Mouse (Mus musculus): Measurements from ENCODE around the gene Fam173b. TPM values are rescaled to one million over a fixed set of nuclear protein-coding genes. Genes with fewer than 3 reads are reported as not detected.
A peak's percentile ranks its signal among the peaks of the same experiment; 100 is the strongest.
"Not testable (repeated sequence)": the region's sequence is repeated elsewhere in the genome, so short reads cannot be mapped to it uniquely, and the experiment has no call there.

Fam173b gene
- polyA plus RNA-seq, 1 experiment from 2014 or later: 9.3 TPM

GRCm38 (mm10) chr15:31570959-31571358, 30.7 kb upstream of the Fam173b start:
- H3K27ac ChIP-seq: no peak overlapping the region
- ATAC-seq (ENCODE audit: low read depth): no peak
- H3K4me3 ChIP-seq (replicated peaks): no peak overlapping the region
- WGBS (ENCODE audit: insufficient replicate concordance): 54% methylated on average over 8 of the region's 8 CpGs
- no peak overlapping the region for H3K9ac ChIP-seq
- H3K36me3 ChIP-seq: no peaks in the 10 kb centered on the region
- no peak for DNase-seq
- H3K4me2 ChIP-seq: no peak overlapping the region
- peaks cover 64% of the 10 kb centered on the region for H3K4me1 ChIP-seq (replicated peaks)
- no peaks in the 10 kb centered on the region for H3K9me3 ChIP-seq (replicated peaks)
- H3K27me3 ChIP-seq: no peaks in the 10 kb centered on the region

DNA sequence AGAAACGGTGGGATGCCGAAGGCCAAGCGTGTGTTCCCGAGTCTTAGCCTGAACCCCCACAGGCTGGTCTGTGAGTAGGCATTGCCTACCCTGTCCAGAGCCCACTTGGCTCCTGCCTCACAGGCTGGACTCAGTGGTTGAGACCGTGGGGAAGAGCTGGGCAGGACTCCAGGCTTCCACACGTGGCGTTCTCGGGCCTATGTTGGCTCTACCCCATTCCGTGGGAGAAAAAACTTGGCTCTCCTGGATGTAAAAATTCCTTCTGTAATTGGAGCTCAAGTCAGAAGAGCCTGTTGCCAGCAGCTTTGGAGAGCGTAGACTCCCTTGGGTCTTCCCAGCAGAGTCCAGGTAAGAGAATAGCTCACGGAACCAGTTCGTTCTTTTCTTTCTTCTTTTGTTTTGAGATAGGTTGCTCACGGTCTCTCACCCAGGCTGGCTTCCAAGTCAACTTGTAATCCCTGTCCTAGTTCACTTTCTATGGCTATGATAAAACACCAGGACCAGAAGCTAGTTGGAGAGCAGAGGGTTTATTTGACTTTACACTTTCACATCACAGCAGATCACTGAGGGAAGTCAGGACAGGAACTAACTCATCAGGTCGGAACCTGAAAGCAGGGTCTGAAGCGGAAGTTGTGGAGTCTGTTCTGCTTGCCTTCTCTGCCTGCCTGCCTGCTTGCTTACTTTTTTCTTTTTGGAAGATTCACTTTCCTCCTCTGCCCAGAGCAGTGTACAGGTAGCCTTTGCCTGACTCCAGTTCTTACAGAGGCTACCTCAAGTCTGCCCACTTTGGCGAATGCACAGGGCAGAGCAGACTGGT, 29.5 kb upstream of the Fam173b start:
- peaks cover 62% of the 10 kb centered on the region for H3K4me1 ChIP-seq (replicated peaks)
- H3K4me2 ChIP-seq: no peak overlapping the region
- DNase-seq: no peak
- WGBS (ENCODE audit: insufficient replicate concordance): 83% methylated on average over 16 of the region's 16 CpGs
- no peak for ATAC-seq (ENCODE audit: low read depth)
- H3K4me3 ChIP-seq (replicated peaks): no peak overlapping the region
- H3K27ac ChIP-seq: peak overlapping the region; percentile 43
- no peaks in the 10 kb centered on the region for H3K9me3 ChIP-seq (replicated peaks)
- H3K36me3 ChIP-seq: no peaks in the 10 kb centered on the region
- no peak overlapping the region for H3K9ac ChIP-seq
- H3K27me3 ChIP-seq: no peaks in the 10 kb centered on the region

DNA sequence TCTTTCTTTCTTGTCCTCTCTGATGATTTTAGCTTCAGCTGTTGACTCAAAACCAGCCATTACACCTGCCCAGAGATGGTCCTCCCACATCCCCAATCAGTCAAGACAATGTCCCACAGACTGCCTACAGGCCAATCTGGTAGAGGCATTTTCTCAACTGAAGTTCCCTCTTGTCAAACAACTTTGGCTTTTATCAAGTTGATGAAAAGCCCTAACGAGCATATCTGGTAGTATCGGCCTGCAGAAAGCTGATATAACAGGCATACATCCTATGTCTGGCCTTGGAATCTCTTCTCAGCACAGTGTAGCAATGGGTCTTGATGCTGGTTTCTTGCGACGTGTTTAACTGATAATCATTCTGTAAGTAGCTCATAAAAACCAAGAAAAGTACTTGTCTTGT, 28.4 kb upstream of the Fam173b start:
- Histone ChIP-seq H3K4me1 (replicated peaks) (peaks cover 54% of the 10 kb centered on the region), H3K9ac (no peak overlapping the region), H3K4me3 (replicated peaks) (no peak overlapping the region), H3K27ac (no peak overlapping the region), H3K36me3 (no peaks in the 10 kb centered on the region), H3K27me3 (no peaks in the 10 kb centered on the region), H3K9me3 (replicated peaks) (no peaks in the 10 kb centered on the region), H3K4me2 (no peak overlapping the region)
- DNase-seq (no peak), ATAC-seq (ENCODE audit: low read depth) (peak; percentile 83)
- WGBS (ENCODE audit: insufficient replicate concordance): 15% methylated on average over 4 of the region's 4 CpGs

DNA sequence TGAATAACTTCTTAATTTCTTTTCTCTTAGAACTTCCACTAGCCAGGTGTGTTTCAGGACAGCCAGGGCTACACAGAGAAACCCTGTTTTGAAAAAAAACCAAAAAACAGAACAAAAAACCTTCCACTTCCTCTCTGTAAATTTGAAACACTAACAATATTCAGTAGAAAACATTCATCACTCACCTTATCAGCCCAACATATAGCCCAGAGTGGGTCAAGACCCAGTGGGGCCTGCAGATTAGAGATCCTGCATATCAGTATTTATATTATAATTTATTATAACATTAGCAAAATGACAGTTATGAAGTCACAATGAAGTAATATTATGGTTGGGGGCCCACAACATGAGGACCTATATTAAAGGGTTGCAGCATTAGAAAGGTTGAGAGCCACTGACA, 28.0 kb upstream of the Fam173b start:
- no peaks in the 10 kb centered on the region for H3K36me3 ChIP-seq
- no peak for DNase-seq
- H3K27me3 ChIP-seq: no peaks in the 10 kb centered on the region
- ATAC-seq (ENCODE audit: low read depth): peak; percentile 66
- no peak overlapping the region for H3K4me3 ChIP-seq (replicated peaks)
- H3K27ac ChIP-seq: no peak overlapping the region
- peaks cover 50% of the 10 kb centered on the region for H3K4me1 ChIP-seq (replicated peaks)
- H3K9me3 ChIP-seq (replicated peaks): no peaks in the 10 kb centered on the region
- no peak overlapping the region for H3K4me2 ChIP-seq
- no peak overlapping the region for H3K9ac ChIP-seq

DNA sequence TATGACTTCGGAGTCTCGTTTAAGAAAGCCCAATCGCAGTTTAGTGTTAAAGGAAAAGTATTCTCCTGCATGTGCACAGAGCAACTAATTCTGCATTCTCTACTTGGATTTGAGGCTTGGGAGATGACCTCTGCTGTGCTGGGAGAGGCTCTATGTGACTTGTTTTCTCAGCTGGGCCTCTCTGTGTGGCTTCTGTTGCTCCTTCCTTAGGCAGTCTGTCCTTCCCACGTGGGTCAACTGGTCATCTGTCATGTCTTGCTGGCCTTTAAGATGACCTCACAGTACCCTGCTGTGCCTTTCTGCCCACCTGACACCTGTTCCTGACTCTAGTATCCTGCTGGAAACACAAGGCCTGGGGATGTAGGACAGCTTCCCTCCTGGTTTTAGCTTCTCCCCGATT, 25.6 kb upstream of the Fam173b start:
- H3K4me1 ChIP-seq (replicated peaks): peaks cover 27% of the 10 kb centered on the region
- H3K36me3 ChIP-seq: no peaks in the 10 kb centered on the region
- H3K27me3 ChIP-seq: no peaks in the 10 kb centered on the region
- H3K9me3 ChIP-seq (replicated peaks): no peaks in the 10 kb centered on the region
- no peak for DNase-seq
- ATAC-seq (ENCODE audit: low read depth): no peak
- no peak overlapping the region for H3K27ac ChIP-seq
- WGBS (ENCODE audit: insufficient replicate concordance): 70% methylated on average over 5 of the region's 5 CpGs
- H3K4me3 ChIP-seq (replicated peaks): no peak overlapping the region
- no peak overlapping the region for H3K4me2 ChIP-seq
- H3K9ac ChIP-seq: no peak overlapping the region

DNA sequence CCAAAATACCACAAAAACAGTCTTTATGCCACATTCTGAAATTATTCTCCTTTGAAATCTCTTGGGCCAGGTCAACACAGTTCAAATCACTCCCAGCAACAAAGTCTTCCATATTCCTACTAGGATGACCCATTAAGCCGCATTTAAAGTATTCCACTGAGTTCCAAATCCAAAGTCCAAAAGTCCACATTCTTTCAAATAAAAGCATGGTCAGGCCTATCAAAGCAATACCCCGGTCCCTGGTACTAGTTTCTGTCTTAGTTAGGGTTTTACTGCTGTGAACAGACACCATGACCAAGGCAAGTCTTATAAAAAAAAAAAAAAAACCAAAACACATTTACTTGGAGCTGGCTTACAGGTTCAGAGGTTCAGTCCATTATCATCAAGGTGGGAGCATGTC, 20.6 kb upstream of the Fam173b start:
- ATAC-seq (ENCODE audit: low read depth); H3K36me3 ChIP-seq; DNase-seq; H3K27me3 ChIP-seq; H3K4me2 ChIP-seq; H3K9ac ChIP-seq; H3K9me3 ChIP-seq (replicated peaks); H3K4me3 ChIP-seq (replicated peaks); H3K27ac ChIP-seq: not testable (repeated sequence)
- peaks cover 16% of the 10 kb centered on the region for H3K4me1 ChIP-seq (replicated peaks)
- WGBS (ENCODE audit: insufficient replicate concordance): 76% methylated on average over 2 of the region's 2 CpGs

GRCm38 (mm10) chr15:31583304-31584085, 18.2 kb upstream of the Fam173b start:
- no peak overlapping the region for H3K4me3 ChIP-seq (replicated peaks)
- no peak for ATAC-seq (ENCODE audit: low read depth)
- WGBS (ENCODE audit: insufficient replicate concordance): 73% methylated on average over 13 of the region's 13 CpGs
- H3K36me3 ChIP-seq: 0 out of 2 replicates have a peak, but pooled peaks cover 3% of the 10 kb centered on the region
- no peaks in the 10 kb centered on the region for H3K27me3 ChIP-seq
- H3K27ac ChIP-seq: no peak overlapping the region
- DNase-seq: no peak
- H3K4me2 ChIP-seq: no peak overlapping the region
- H3K9ac ChIP-seq: no peak overlapping the region
- H3K9me3 ChIP-seq (replicated peaks): no peaks in the 10 kb centered on the region
- H3K4me1 ChIP-seq (replicated peaks): peaks cover 25% of the 10 kb centered on the region

DNA sequence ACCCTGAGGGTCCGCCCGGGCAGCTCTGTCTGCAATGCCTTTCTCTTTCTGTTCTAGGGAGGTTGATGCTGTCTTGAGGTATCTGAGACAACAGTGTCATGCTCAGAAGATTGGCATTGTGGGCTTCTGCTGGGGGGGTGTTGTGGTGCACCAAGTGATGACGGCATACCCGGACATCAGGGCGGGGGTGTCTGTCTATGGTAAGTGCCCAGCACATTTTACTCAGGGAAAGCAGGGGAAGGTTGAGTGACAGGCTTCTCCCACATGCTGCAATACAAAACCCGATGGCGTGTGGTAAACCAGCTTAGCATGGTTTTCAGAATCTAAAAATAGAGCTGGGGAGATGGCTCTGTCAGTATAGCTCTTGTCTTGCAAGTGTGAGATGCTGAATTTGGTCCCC, 16.4 kb upstream of the Fam173b start:
- 53% methylated on average over 7 of the region's 7 CpGs for WGBS (ENCODE audit: insufficient replicate concordance)
- peaks cover 32% of the 10 kb centered on the region for H3K4me1 ChIP-seq (replicated peaks)
- no peak overlapping the region for H3K4me2 ChIP-seq
- ATAC-seq (ENCODE audit: low read depth) (no peak), DNase-seq (no peak)
- H3K27me3 ChIP-seq: no peaks in the 10 kb centered on the region
- H3K4me3 ChIP-seq (replicated peaks): no peak overlapping the region
- peaks cover 17% of the 10 kb centered on the region for H3K36me3 ChIP-seq
- no peak overlapping the region for H3K9ac ChIP-seq
- H3K27ac ChIP-seq: no peak overlapping the region
- H3K9me3 ChIP-seq (replicated peaks): no peaks in the 10 kb centered on the region

DNA sequence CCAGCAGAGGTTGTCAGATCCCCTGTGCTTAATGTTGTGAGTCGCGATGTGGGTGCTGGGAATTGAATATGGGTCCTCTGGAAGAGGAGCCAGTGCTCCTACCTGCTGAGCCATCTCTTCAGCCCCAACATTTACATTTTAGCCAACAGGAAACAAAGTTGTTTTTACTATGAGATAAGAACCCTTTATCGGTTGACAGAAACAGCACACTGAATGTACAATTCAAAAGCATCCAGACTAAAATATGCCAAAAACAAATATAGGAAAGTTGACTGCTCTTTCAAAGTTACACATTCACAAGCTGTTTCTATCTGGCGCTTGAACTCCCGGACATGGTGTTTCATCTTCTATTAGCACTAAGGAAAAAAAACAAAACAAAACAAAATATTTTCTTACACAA, 15.6 kb upstream of the Fam173b start:
- H3K27ac ChIP-seq: no peak overlapping the region
- peaks cover 32% of the 10 kb centered on the region for H3K4me1 ChIP-seq (replicated peaks)
- H3K4me2 ChIP-seq: no peak overlapping the region
- H3K4me3 ChIP-seq (replicated peaks): no peak overlapping the region
- DNase-seq (no peak), ATAC-seq (ENCODE audit: low read depth) (no peak)
- peaks cover 25% of the 10 kb centered on the region for H3K36me3 ChIP-seq
- H3K9ac ChIP-seq: no peak overlapping the region
- H3K27me3 ChIP-seq: no peaks in the 10 kb centered on the region
- H3K9me3 ChIP-seq (replicated peaks): no peaks in the 10 kb centered on the region
- WGBS (ENCODE audit: insufficient replicate concordance): 57% methylated on average over 5 of the region's 5 CpGs

GRCm38 (mm10) chr15:31586519-31586918, 15.1 kb upstream of the Fam173b start:
- Histone ChIP-seq H3K9ac (no peak overlapping the region), H3K27ac (no peak overlapping the region), H3K4me3 (replicated peaks) (no peak overlapping the region), H3K36me3 (peaks cover 30% of the 10 kb centered on the region), H3K9me3 (replicated peaks) (no peaks in the 10 kb centered on the region), H3K4me1 (replicated peaks) (peaks cover 32% of the 10 kb centered on the region), H3K27me3 (no peaks in the 10 kb centered on the region), H3K4me2 (no peak overlapping the region)
- WGBS (ENCODE audit: insufficient replicate concordance): under 1% methylated on average over 4 of the region's 4 CpGs
- peak; percentile 74 for ATAC-seq (ENCODE audit: low read depth)
- DNase-seq: peak; percentile 70

DNA sequence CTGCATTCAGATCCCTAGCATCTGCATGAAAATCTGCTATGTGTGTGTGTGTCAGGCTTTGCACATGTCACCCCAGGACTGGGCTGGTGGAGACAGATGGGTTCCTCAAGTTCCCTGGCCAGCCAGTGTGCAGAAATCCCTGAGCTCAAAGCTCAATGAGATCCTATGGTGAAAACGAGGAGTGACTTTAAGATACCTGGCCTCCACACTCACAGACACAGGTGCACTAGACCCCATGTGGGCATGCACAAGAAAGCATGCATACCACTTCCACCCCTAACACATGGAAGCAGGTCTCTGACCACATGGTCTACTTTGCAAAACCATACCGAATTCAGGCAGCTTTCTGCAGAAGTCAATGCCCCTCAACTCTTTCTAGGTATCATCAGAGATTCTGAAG, 13.9 kb upstream of the Fam173b start:
- no peak for DNase-seq
- Histone ChIP-seq H3K4me1 (replicated peaks) (peaks cover 32% of the 10 kb centered on the region), H3K27me3 (no peaks in the 10 kb centered on the region), H3K36me3 (peaks cover 42% of the 10 kb centered on the region), H3K27ac (no peak overlapping the region; the same call in 1 of the 2 replicates), H3K4me3 (replicated peaks) (no peak overlapping the region), H3K4me2 (no peak overlapping the region), H3K9ac (no peak overlapping the region), H3K9me3 (replicated peaks) (no peaks in the 10 kb centered on the region)
- no peak for ATAC-seq (ENCODE audit: low read depth)
- 46% methylated on average over 2 of the region's 2 CpGs for WGBS (ENCODE audit: insufficient replicate concordance)
